Mouse (Mus musculus): ENCODE results near the gene Nfatc4. TPM values are rescaled to one million over a fixed set of nuclear protein-coding genes. Genes with fewer than 3 reads are reported as not detected.

Nfatc4 gene
- polyA plus RNA-seq, 1 experiment from 2014 or later: 0.67 TPM

DNA sequence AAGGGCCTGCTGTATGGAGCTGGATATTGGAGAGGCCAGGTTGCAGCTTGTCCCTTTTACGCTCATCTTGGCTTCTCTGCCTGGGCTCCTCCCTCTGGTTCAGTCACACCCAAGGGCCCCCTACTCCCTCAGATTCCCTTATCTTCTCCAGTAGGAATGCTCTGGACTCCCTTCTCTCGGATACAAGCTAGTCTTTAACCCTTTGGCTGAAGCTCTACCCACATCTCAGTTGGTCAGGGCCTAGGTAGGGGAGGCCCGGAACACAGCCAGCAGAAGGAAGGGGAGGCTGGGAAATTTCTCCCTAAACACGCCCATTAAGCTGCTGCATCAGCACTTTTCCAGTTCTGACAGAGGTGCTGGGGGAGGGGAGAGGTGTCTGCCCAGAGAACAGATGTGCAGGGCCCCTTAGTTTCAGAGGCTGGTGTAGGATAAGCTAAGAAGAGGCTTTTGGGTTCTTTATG lies 32.2 kb downstream of the Nfatc4 start:
- H3K9ac ChIP-seq: peak overlapping the region; percentile 32; the same call in 1 of the 2 replicates

DNA sequence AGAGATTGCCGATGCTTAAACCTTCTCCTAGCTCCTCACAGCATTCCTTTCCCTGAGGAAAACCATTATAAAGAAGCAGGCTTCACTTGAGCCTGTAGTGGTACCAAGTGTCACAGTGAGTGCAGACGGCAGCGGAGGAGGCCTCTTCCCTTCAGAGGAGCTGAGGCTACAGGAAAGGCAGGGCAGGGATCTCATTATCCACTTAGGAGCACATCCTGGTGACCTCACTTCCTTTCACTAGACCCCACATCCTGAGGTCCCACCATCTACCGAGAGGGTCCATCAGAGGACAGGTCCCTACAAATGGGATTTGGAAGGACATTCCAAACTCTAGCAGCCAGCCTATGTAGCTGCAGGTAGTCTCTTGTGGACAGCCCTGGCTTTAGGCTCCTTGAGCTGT lies 34.6 kb downstream of the Nfatc4 start:
- Histone ChIP-seq H3K36me3 (replicated peaks) (no peaks in the 10 kb centered on the region), H3K4me3 (replicated peaks) (no peak overlapping the region), H3K27ac (replicated peaks) (no peak overlapping the region), H3K4me2 (no peak overlapping the region), H3K4me1 (replicated peaks) (peaks cover 47% of the 10 kb centered on the region), H3K9ac (no peak overlapping the region), H3K27me3 (peaks cover 21% of the 10 kb centered on the region), H3K9me3 (replicated peaks) (no peaks in the 10 kb centered on the region)
- WGBS (ENCODE audit: insufficient replicate concordance): 62% methylated on average over 4 of the region's 4 CpGs
- no peak for ATAC-seq (ENCODE audit: insufficient read depth)

More for the DNA sequence above, 32.2 kb downstream of the Nfatc4 start:
- H3K27me3 ChIP-seq: peaks cover 31% of the 10 kb centered on the region
- H3K9me3 ChIP-seq (replicated peaks): no peaks in the 10 kb centered on the region
- H3K36me3 ChIP-seq (replicated peaks): no peaks in the 10 kb centered on the region
- H3K27ac ChIP-seq (replicated peaks): peak overlapping the region; percentile 53
- H3K4me2 ChIP-seq: peak overlapping the region; percentile 72
- H3K4me1 ChIP-seq (replicated peaks): peaks cover 34% of the 10 kb centered on the region
- 0 out of 2 replicates have a peak, but pooled peaks have one; percentile 14 for ATAC-seq (ENCODE audit: insufficient read depth)
- H3K4me3 ChIP-seq (replicated peaks): peak overlapping the region; percentile 57
- 8% methylated on average over 4 of the region's 4 CpGs for WGBS (ENCODE audit: insufficient replicate concordance)

DNA sequence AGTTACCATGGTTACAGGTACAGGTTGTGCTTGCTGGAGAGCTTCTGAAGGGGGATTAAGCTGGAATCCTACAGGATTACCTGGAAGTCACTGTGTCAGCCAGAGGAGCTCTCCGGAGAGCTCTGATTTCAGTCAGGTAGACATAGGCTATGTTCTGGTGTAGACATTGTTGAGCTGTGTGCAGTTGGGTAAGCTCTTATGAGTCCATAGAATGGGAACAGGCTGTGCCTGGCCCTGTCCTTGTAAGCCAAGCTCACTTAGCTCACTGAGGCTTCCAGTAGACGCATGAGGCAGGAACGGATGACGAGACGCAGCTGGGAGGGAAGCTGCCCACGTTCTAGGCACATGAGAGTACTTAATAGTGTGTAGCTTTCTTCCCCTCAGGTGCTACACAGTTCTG lies 39.2 kb downstream of the Nfatc4 start:
- ATAC-seq (ENCODE audit: insufficient read depth): no peak
- Histone ChIP-seq H3K4me1 (replicated peaks) (peaks cover 20% of the 10 kb centered on the region), H3K27me3 (no peaks in the 10 kb centered on the region), H3K36me3 (replicated peaks) (0 out of 2 replicates have a peak, but pooled peaks cover 7% of the 10 kb centered on the region), H3K4me2 (no peak overlapping the region), H3K4me3 (replicated peaks) (no peak overlapping the region), H3K27ac (replicated peaks) (no peak overlapping the region), H3K9ac (no peak overlapping the region), H3K9me3 (replicated peaks) (no peaks in the 10 kb centered on the region)
- 75% methylated on average over 6 of the region's 6 CpGs for WGBS (ENCODE audit: insufficient replicate concordance)

DNA sequence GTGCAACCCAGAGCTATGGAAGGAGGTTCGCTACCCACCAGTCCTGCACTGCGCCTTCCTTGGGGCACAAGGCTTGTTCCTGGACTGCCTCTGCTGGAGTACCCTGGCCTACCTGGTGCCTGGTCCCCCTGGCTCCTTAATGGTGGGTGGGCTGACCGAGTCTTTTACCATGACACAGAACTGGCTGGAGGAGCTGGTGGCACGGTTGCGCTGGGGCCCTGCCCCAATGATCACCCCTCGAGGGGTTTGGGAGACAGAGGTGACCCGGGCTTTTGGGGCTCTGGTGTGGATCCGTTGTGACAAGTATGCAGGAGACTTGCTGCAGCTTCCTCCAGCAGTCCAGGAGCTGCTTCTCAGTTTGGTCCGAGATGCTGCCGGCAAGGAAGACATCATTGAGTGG lies 40.0 kb downstream of the Nfatc4 start:
- Histone ChIP-seq H3K36me3 (replicated peaks) (0 out of 2 replicates have a peak, but pooled peaks cover 7% of the 10 kb centered on the region), H3K9me3 (replicated peaks) (no peaks in the 10 kb centered on the region), H3K4me2 (no peak overlapping the region), H3K27me3 (no peaks in the 10 kb centered on the region), H3K4me1 (replicated peaks) (peaks cover 20% of the 10 kb centered on the region; the same call in 1 of the 2 replicates), H3K4me3 (replicated peaks) (no peak overlapping the region), H3K27ac (replicated peaks) (no peak overlapping the region), H3K9ac (no peak overlapping the region)
- WGBS (ENCODE audit: insufficient replicate concordance): 81% methylated on average over 10 of the region's 10 CpGs
- ATAC-seq (ENCODE audit: insufficient read depth): no peak

DNA sequence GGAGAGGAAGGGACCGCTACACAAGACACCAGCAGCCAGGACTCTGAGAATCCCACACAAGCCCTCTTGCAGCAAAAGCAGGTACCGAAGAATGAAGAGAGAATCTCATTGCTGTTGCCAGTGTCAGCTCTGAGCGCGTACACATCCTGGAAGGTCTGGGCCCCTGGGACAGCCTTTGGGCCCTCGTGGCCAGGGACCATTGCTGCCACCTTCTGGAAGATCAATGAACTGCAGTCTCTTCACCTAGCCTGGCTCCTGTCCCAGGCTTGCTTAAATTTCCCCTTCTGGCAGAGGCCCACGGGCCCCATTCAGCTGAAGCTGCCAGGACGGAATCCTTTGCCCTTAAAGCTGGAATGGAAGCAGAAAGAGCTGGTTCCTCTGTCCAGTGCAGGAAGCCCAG lies 40.8 kb downstream of the Nfatc4 start:
- no peak overlapping the region for H3K9ac ChIP-seq
- 37% methylated on average over 7 of the region's 7 CpGs for WGBS (ENCODE audit: insufficient replicate concordance)

DNA sequence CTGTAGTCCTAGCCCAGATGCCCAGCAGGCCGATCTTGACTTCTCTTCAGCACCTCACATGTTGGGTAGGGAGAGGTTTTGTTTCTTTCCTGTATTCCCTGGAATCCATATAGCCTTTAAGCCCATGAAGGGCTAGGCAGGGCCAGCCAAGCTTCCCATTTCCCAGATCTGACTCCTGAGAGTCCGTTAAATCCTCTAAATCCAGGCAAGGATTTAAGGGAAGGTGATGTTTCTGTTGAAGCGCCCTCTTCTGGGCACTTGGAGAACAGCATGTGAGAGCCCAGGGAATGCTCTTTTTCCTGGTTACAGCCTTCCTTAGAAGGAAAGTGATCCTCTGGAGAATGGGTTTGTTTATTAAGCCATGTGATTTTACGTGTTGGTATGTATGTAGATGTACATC lies 44.0 kb downstream of the Nfatc4 start:
- Histone ChIP-seq H3K4me2 (no peak overlapping the region), H3K9me3 (replicated peaks) (no peaks in the 10 kb centered on the region), H3K27me3 (no peaks in the 10 kb centered on the region), H3K36me3 (replicated peaks) (peaks cover 21% of the 10 kb centered on the region; the same call in 1 of the 2 replicates), H3K4me1 (replicated peaks) (peaks cover 8% of the 10 kb centered on the region; the same call in 1 of the 2 replicates), H3K9ac (no peak overlapping the region), H3K27ac (replicated peaks) (no peak overlapping the region), H3K4me3 (replicated peaks) (no peak overlapping the region)
- ATAC-seq (ENCODE audit: insufficient read depth): no peak
- 31% methylated on average over 4 of the region's 4 CpGs for WGBS (ENCODE audit: insufficient replicate concordance)

More for the DNA sequence above, 40.8 kb downstream of the Nfatc4 start:
- Histone ChIP-seq H3K36me3 (replicated peaks) (0 out of 2 replicates have a peak, but pooled peaks cover 13% of the 10 kb centered on the region), H3K27me3 (no peaks in the 10 kb centered on the region), H3K27ac (replicated peaks) (no peak overlapping the region), H3K4me3 (replicated peaks) (no peak overlapping the region), H3K4me2 (no peak overlapping the region), H3K4me1 (replicated peaks) (peaks cover 20% of the 10 kb centered on the region; the same call in 1 of the 2 replicates), H3K9me3 (replicated peaks) (no peaks in the 10 kb centered on the region)
- ATAC-seq (ENCODE audit: insufficient read depth): peak; percentile 49; the same call in 1 of the 2 replicates

DNA sequence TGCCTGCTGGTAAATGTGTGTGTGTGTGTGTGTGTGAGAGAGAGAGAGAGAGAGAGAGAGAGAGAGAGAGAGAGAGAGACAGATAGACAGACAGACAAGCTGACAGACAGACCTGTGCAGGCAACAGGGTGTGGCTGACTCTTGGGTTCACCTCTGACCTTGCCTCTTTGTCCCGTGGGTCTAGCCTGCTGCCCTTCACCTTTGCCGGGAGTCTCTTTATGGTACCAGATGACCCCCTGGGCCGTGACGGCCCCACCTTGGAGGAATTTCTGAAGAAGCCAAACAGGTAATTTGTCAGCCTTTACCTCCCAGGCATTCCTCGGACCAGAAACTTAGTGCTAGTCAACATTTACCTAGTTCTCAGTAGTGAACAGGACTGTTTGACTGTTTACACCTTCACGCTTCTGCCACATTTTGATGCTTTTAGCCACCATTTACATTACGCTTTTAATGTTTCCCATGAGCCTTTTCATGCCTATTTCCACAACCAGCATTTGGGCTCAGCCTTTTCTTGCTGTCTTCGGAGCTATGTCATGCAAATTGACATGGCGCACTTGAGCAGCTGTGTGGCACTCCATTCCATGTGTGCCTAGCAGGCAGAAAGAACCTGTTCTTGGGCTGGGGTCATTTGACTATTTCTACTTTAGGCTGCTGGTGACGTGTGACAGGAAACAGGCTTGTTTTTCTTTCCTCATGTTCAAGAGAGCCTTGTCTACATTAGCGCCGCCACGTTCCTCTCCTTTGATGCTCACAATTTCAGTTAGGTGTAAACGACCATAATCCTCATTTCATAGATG lies 45.5 kb downstream of the Nfatc4 start:
- no peak overlapping the region for H3K4me2 ChIP-seq
- H3K36me3 ChIP-seq (replicated peaks): peaks cover 24% of the 10 kb centered on the region; the same call in 1 of the 2 replicates
- WGBS (ENCODE audit: insufficient replicate concordance): 73% methylated on average over 14 of the region's 14 CpGs
- no peak overlapping the region for H3K27ac ChIP-seq (replicated peaks)
- no peaks in the 10 kb centered on the region for H3K9me3 ChIP-seq (replicated peaks)
- ATAC-seq (ENCODE audit: insufficient read depth): no peak
- H3K4me1 ChIP-seq (replicated peaks): peaks cover 10% of the 10 kb centered on the region; the same call in 1 of the 2 replicates
- H3K9ac ChIP-seq: no peak overlapping the region
- H3K4me3 ChIP-seq (replicated peaks): no peak overlapping the region
- no peaks in the 10 kb centered on the region for H3K27me3 ChIP-seq

DNA sequence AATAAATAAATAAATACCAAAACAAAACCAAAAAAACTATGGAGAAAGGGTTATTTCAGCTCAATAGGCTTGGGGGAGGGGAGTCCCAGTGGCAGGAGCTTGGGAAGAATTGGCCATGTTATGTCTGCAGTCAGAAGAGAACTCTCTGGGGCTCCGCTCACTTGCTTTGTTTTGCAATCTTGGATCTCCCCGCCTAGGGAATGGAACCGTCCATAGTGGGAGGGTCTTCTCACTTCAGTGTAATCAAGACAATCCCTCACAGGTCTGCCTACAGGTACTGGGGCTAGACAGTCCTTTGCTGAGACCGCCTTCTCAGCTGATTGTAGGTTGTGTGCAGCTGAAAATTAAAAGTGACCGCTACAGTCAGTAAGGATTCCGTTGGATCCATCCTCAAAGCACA lies 46.6 kb downstream of the Nfatc4 start:
- Histone ChIP-seq H3K4me1 (replicated peaks) (peaks cover 14% of the 10 kb centered on the region; the same call in 1 of the 2 replicates), H3K9me3 (replicated peaks) (no peaks in the 10 kb centered on the region), H3K4me2 (no peak overlapping the region), H3K27me3 (no peaks in the 10 kb centered on the region), H3K36me3 (replicated peaks) (peaks cover 21% of the 10 kb centered on the region; the same call in 1 of the 2 replicates), H3K4me3 (replicated peaks) (no peak overlapping the region), H3K9ac (no peak overlapping the region), H3K27ac (replicated peaks) (no peak overlapping the region)
- 85% methylated on average over 6 of the region's 6 CpGs for WGBS (ENCODE audit: insufficient replicate concordance)
- ATAC-seq (ENCODE audit: insufficient read depth): no peak

DNA sequence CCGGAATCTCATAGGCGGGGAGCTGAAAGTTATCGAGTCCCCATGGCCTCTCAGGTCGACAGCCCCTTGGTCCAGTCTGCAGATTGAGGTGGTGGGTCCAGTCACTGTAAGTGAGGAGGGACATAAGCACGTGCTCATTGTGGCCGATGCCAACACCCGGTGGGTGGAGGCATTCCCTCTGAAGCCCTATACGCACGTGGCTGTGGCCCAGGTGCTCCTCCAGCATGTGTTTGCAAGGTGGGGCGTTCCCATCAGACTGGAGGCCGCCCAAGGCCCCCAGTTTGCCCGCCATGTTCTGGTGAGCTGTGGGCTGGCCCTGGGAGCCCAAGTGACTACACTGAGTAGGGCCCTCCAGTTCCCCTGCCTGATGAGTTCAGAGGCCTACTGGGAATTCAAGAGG lies 49.1 kb downstream of the Nfatc4 start:
- Histone ChIP-seq H3K9me3 (replicated peaks) (no peaks in the 10 kb centered on the region), H3K27me3 (peaks cover 10% of the 10 kb centered on the region; the same call in 1 of the 2 replicates), H3K4me3 (replicated peaks) (no peak overlapping the region), H3K4me1 (replicated peaks) (peaks cover 14% of the 10 kb centered on the region; the same call in 1 of the 2 replicates), H3K27ac (replicated peaks) (no peak overlapping the region), H3K36me3 (replicated peaks) (peaks cover 19% of the 10 kb centered on the region; the same call in 1 of the 2 replicates), H3K9ac (no peak overlapping the region), H3K4me2 (no peak overlapping the region)
- no peak for ATAC-seq (ENCODE audit: insufficient read depth)
- 77% methylated on average over 12 of the region's 12 CpGs for WGBS (ENCODE audit: insufficient replicate concordance)

DNA sequence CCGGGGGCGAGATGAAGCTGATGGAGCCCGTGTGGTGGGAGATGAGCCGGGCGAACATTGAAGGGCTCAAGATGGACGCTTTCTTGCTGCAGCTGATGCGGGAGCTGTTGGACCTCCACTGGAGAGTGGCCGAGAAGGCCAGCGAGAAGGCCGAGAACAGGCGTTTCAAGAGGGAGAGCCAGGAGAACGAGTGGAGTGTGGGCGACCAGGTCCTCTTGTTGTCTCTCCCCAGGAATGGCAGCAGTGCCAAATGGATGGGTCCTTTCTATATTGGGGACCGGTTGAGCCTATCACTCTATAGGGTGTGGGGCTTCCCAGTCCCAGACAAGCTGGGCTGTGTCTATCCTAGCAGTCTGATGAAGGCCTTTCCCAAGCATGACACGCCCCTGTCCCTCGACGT lies 49.6 kb downstream of the Nfatc4 start:
- no peak overlapping the region for H3K9ac ChIP-seq
- H3K27ac ChIP-seq (replicated peaks): no peak overlapping the region
- WGBS (ENCODE audit: insufficient replicate concordance): 76% methylated on average over 17 of the region's 17 CpGs
- no peak overlapping the region for H3K4me2 ChIP-seq
- no peak overlapping the region for H3K4me3 ChIP-seq (replicated peaks)
- H3K9me3 ChIP-seq (replicated peaks): no peaks in the 10 kb centered on the region
- peaks cover 13% of the 10 kb centered on the region; the same call in 1 of the 2 replicates for H3K27me3 ChIP-seq
- no peak for ATAC-seq (ENCODE audit: insufficient read depth)
- peaks cover 19% of the 10 kb centered on the region; the same call in 1 of the 2 replicates for H3K36me3 ChIP-seq (replicated peaks)
- peaks cover 15% of the 10 kb centered on the region; the same call in 1 of the 2 replicates for H3K4me1 ChIP-seq (replicated peaks)

DNA sequence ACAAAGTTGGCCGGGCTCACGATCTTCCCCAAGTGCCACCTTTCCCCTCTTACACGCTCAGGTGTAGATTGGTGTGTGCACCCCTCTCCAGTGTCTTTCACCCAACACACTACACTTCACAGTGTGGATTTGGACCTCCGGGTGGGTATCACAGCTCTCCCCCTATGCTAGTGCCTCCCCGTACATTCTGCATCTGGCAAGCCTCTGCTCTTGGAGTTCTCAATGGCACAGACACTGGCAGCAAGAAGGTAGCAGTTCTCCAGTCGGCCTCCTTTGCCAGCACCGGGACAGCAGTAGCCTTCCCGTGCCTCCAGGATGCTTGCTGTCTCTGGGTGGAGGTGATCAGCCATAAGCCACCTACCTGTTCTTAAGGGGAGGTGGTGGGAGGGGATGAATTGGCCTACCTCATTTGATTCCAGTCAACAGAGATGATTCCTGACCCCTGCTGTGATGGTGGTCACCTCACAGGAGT lies 50.3 kb downstream of the Nfatc4 start:
- ATAC-seq (ENCODE audit: insufficient read depth): no peak

More for the DNA sequence above, 50.3 kb downstream of the Nfatc4 start:
- Histone ChIP-seq H3K27me3 (peaks cover 20% of the 10 kb centered on the region; the same call in 1 of the 2 replicates), H3K36me3 (replicated peaks) (peaks cover 18% of the 10 kb centered on the region; the same call in 1 of the 2 replicates), H3K9ac (no peak overlapping the region), H3K4me1 (replicated peaks) (peaks cover 22% of the 10 kb centered on the region), H3K4me3 (replicated peaks) (no peak overlapping the region), H3K27ac (replicated peaks) (no peak overlapping the region), H3K4me2 (peak overlapping the region; percentile 68; the same call in 1 of the 2 replicates), H3K9me3 (replicated peaks) (no peaks in the 10 kb centered on the region)
- whole genome bisulfite sequencing (ENCODE audit: insufficient replicate concordance): 74% methylated on average over 8 of the region's 8 CpGs
